Comparison of ENCODE assay signal across 12 mouse cellular contexts in genomic region chrX:162113257-162113656, GRCm38 (mm10). TPM values are rescaled to one million over a fixed set of nuclear protein-coding genes. Genes with fewer than 3 reads are reported as not detected.
DNase-seq lines count a peak whose midpoint lies in the region; ATAC-seq lines count a peak whose summit lies in the region.
"Had no signal": no experiment of that assay in that cellular context is flagged by ENCODE, and none has a peak within 500 bp of the region (broad histone marks: within the 10 kb centered on the region; RNA-seq: fewer than 3 reads in every experiment).

No protein-coding gene starts in this region.

- no peak overlapping the region for H3K4me3 ChIP-seq in midbrain, embryonic 14.5 days (replicated peaks; ENCODE audit: low read depth, low read length)
- no peak overlapping the region for H3K4me3 ChIP-seq in midbrain, embryonic 13.5 days (replicated peaks)
- H3K4me3 ChIP-seq: forebrain, embryonic 15.5 days; limb, embryonic 15.5 days; midbrain, embryonic 15.5 days had no signal

- peaks cover 3% of the 10 kb centered on the region; the same call in 1 of the 2 replicates for H3K27me3 ChIP-seq in midbrain, embryonic 14.5 days (ENCODE audit: control insufficient read depth, insufficient read depth, low read length)
- H3K27me3 ChIP-seq in midbrain, embryonic 13.5 days = peaks cover 58% of the 10 kb centered on the region; the same call in 1 of the 2 replicates
- H3K27me3 ChIP-seq: forebrain, embryonic 15.5 days had no signal

- H3K4me2 ChIP-seq in midbrain, embryonic 14.5 days (ENCODE audit: low read length) = no peak overlapping the region
- no peak overlapping the region for H3K4me2 ChIP-seq in midbrain, embryonic 13.5 days (replicated peaks)
- H3K4me2 ChIP-seq: forebrain, embryonic 15.5 days; limb, embryonic 15.5 days; midbrain, embryonic 15.5 days had no signal

- no peak overlapping the region for H3K9ac ChIP-seq in midbrain, embryonic 14.5 days (replicated peaks; ENCODE audit: low read length)
- H3K9ac ChIP-seq in midbrain, embryonic 13.5 days (replicated peaks) = no peak overlapping the region
- H3K9ac ChIP-seq: forebrain, embryonic 15.5 days; limb, embryonic 15.5 days; midbrain, embryonic 15.5 days had no signal

- DNase-seq in adrenal gland, adult 2 months = peak; percentile 7
- no peak for DNase-seq in adrenal gland, adult 18-20 months (ENCODE audit: low spot score in 2 of 2)
- DNase-seq in midbrain, embryonic 14.5 days = peak; percentile 17
- peak; percentile 67 for DNase-seq in kidney, adult 9 months
- DNase-seq in mesoderm, embryonic 11.5 days (ENCODE audit: low read depth, low spot score) = peak; percentile 18
- no peak for DNase-seq in c-Kit-positive CD71-positive TER-119-positive erythroid progenitor cells, embryonic 14.5 days (ENCODE audit: low spot score)
- no peak for DNase-seq in right cerebral cortex, postnatal 36 days (ENCODE audit: low spot score in 2 of 2)

- 68% methylated on average over 5 of the region's 5 CpGs for WGBS in midbrain, embryonic 14.5 days
- WGBS in midbrain, embryonic 13.5 days = 72% methylated on average over 5 of the region's 5 CpGs

- no peak overlapping the region for H3K27ac ChIP-seq in midbrain, embryonic 14.5 days (replicated peaks; ENCODE audit: low read depth, low read length)
- no peak overlapping the region for H3K27ac ChIP-seq in midbrain, embryonic 13.5 days
- H3K27ac ChIP-seq: forebrain, embryonic 15.5 days; limb, embryonic 15.5 days; midbrain, embryonic 15.5 days had no signal

- H3K4me1 ChIP-seq in midbrain, embryonic 14.5 days (ENCODE audit: control insufficient read depth, insufficient read depth, low read length) = no peaks in the 10 kb centered on the region
- no peaks in the 10 kb centered on the region for H3K4me1 ChIP-seq in midbrain, embryonic 13.5 days (replicated peaks)
- H3K4me1 ChIP-seq: forebrain, embryonic 15.5 days; limb, embryonic 15.5 days; midbrain, embryonic 15.5 days had no signal

- H3K36me3 ChIP-seq in midbrain, embryonic 14.5 days (ENCODE audit: control insufficient read depth, insufficient read depth, low read length) = no peaks in the 10 kb centered on the region
- no peaks in the 10 kb centered on the region for H3K36me3 ChIP-seq in midbrain, embryonic 13.5 days
- H3K36me3 ChIP-seq: forebrain, embryonic 15.5 days; limb, embryonic 15.5 days; midbrain, embryonic 15.5 days had no signal

- H3K9me3 ChIP-seq in midbrain, embryonic 14.5 days (ENCODE audit: control insufficient read depth, low read length) = no peaks in the 10 kb centered on the region
- no peaks in the 10 kb centered on the region for H3K9me3 ChIP-seq in midbrain, embryonic 13.5 days
- H3K9me3 ChIP-seq: forebrain, embryonic 15.5 days; limb, embryonic 15.5 days; midbrain, embryonic 15.5 days had no signal

- no peak for ATAC-seq in midbrain, embryonic 14.5 days (ENCODE audit: low FRiP score, low TSS enrichment)
- no peak for ATAC-seq in midbrain, embryonic 13.5 days
- ATAC-seq: forebrain, embryonic 15.5 days; midbrain, embryonic 15.5 days had no signal

RNA-seq across cellular contexts. Expression of gene Nhs, which starts 46.3 kb away (rescaled TPM):
- total RNA-seq in adrenal gland, adult 2 months (2021) = 1 to 10 TPM; 1.3 to 1.4 TPM
- 0.16 and 0.30 TPM in 2 replicates for polyA plus RNA-seq in adrenal gland, adult 2 months (2012; rRNA removed)
- under 1 TPM; 0.80 to 0.89 TPM for total RNA-seq in adrenal gland, adult 18-20 months (2021)
- 3.7 and 3.8 TPM in 2 replicates for polyA plus RNA-seq in midbrain, embryonic 14.5 days (2014; fragmentation: Nextera tagmentation; extraction: Ambion mirVana)
- 3.1 and 3.3 TPM in 2 replicates for polyA plus RNA-seq in midbrain, embryonic 13.5 days (2015; fragmentation: Nextera tagmentation; extraction: Ambion mirVana)
- total RNA-seq: MEL had no signal

Comparison
In these comparisons a context has a peak if more than half of its experiments do, and no peak if none do; other contexts are left out.
1. DNase-seq: peak in adrenal gland, adult 2 months (single experiment), midbrain, embryonic 14.5 days (single experiment), kidney, adult 9 months (single experiment) and mesoderm, embryonic 11.5 days (single experiment); none in adrenal gland, adult 18-20 months (0 of 2), c-Kit-positive CD71-positive TER-119-positive erythroid progenitor cells, embryonic 14.5 days (single experiment) and right cerebral cortex, postnatal 36 days (0 of 2).